Mouse (Mus musculus): ENCODE results near the gene Ms4a15.

The Ms4a15 gene

GRCm38 (mm10) chr19:10940801-10941457, 52.1 kb downstream of the Ms4a15 start:
- ChIA-PET POLR2A (interaction anchor here (0.5 to 5.0 kb wide), 20 partner anchors 8 to 416 kb away, joined by 3 to 29 read pairs (median 3); partner anchors contain the start of genes Ccdc86 (in 3 of the 4), Cpsf7 (in 1 of the 4) and Prpf19 (in 1 of the 4)), CTCF (interaction anchor here in 2 of 4 experiments (0.9 to 2.3 kb wide), 6 partner anchors 11 to 38 kb away, joined by 3 to 9 read pairs (median 3); no protein-coding TSS in a partner anchor)

GRCm38 (mm10) chr19:10940097-10940800, 52.8 kb downstream of the Ms4a15 start:
- ChIA-PET CTCF (interaction anchor here in 1 of 4 experiments (0.9 to 2.3 kb wide), 5 partner anchors 12 to 43 kb away, joined by 3 to 9 read pairs (median 3); no protein-coding TSS in a partner anchor), POLR2A (interaction anchor here in 3 of 4 experiments (1.1 to 5.0 kb wide), 8 partner anchors 9 to 415 kb away, joined by 3 to 29 read pairs (median 3); partner anchors contain the start of genes Ccdc86 (in 2 of the 3) and Cpsf7 (in 1 of the 3))

GRCm38 (mm10) chr19:10938771-10939170, 54.3 kb downstream of the Ms4a15 start:
- ChIA-PET CTCF (interaction anchor here in 3 of 4 experiments (1.2 to 2.4 kb wide), 5 partner anchors 31 to 41 kb away, joined by 3 to 15 read pairs (median 11); no protein-coding TSS in a partner anchor), POLR2A (interaction anchor here in 2 of 4 experiments (0.6 to 5.0 kb wide), 7 partner anchors 10 to 264 kb away, joined by 3 to 29 read pairs (median 4); partner anchors contain the start of gene Ccdc86 (in 2 of the 2))

- ChIA-PET CTCF (interaction anchor here (0.6 to 3.4 kb wide), 26 partner anchors 9 to 396 kb away, joined by 3 to 24 read pairs (median 4); partner anchors contain the start of genes Ccdc86 (in 1 of the 4) and Zp1 (in 1 of the 4)), POLR2A (interaction anchor here in 3 of 4 experiments (0.5 to 5.0 kb wide), 24 partner anchors 10 to 331 kb away, joined by 3 to 29 read pairs (median 3); partner anchors contain the start of genes Ccdc86 (in 2 of the 3), Prpf19 (in 1 of the 3) and Zp1 (in 1 of the 3))
Measured at GRCm38 (mm10) chr19:10937110-10937563, 55.9 kb downstream of the Ms4a15 start, which contains the start of gene Ptgdr2. Gene Ptgdr2 (plus strand): TSS chr19:10937160.

- ChIA-PET CTCF (interaction anchor here (0.6 to 3.4 kb wide), 26 partner anchors 8 to 227 kb away, joined by 3 to 24 read pairs (median 3); partner anchors contain the start of genes Ccdc86 (in 1 of the 4) and Zp1 (in 1 of the 4)), POLR2A (interaction anchor here in 3 of 4 experiments (0.5 to 5.0 kb wide), 7 partner anchors 13 to 1075 kb away, joined by 3 to 29 read pairs (median 4); partner anchors contain the start of genes Ccdc86 (in 2 of the 3) and Prpf19 (in 1 of the 3))
Measured at GRCm38 (mm10) chr19:10936077-10936476, 57.0 kb downstream of the Ms4a15 start.

- ChIA-PET POLR2A (no interaction called here), CTCF (interaction anchor here in 3 of 4 experiments (0.7 to 3.4 kb wide), 6 partner anchors 26 to 226 kb away, joined by 3 to 24 read pairs (median 4); no protein-coding TSS in a partner anchor)
Measured at GRCm38 (mm10) chr19:10935029-10935428, 58.0 kb downstream of the Ms4a15 start.

- CTCF ChIA-PET = interaction anchor here in 1 of 4 experiments (0.7 kb wide), 1 partner anchor 70 kb away, joined by 3 read pairs; no protein-coding TSS in a partner anchor
- POLR2A ChIA-PET = interaction anchor here in 1 of 4 experiments (1.3 kb wide), 1 partner anchor 23 kb away, joined by 3 read pairs; no protein-coding TSS in a partner anchor
Measured at GRCm38 (mm10) chr19:10930641-10931040, 62.4 kb downstream of the Ms4a15 start.

Data from embryonic stem cell, embryonic (primary cell).